Mouse (Mus musculus) ES-E14 (cell line): ENCODE data around the gene Masp2.

Source experiments
- CHD2 ChIP-seq: IDR thresholded peaks from 2 replicates; pipeline ENCODE4 v1.6.1; 2014; ENCODE audit warnings: mild to moderate bottlenecking, low read depth, low read length, inconsistent platforms
- ZNF384 ChIP-seq: IDR thresholded peaks from 2 replicates; pipeline ENCODE4 v1.6.1; 2012; ENCODE audit warnings: low read depth, low read length, inconsistent platforms

- TF ChIP-seq CHD2 = no peak
- TF ChIP-seq ZNF384 = no peak
Measured at GRCm38 (mm10) chr4:148622485-148622884, 20.1 kb downstream of the Masp2 start.
